In genomic region chr5:144949856-144950255, GRCm38 (mm10) we compare ENCODE assay signal across 15 mouse cellular contexts. TPM values are rescaled to one million over a fixed set of nuclear protein-coding genes. Genes with fewer than 3 reads are reported as not detected.
DNase-seq lines count a peak whose midpoint lies in the region; ATAC-seq lines count a peak whose summit lies in the region.
"Had no signal": no experiment of that assay in that cellular context is flagged by ENCODE, and none has a peak within 500 bp of the region (broad histone marks: within the 10 kb centered on the region; RNA-seq: fewer than 3 reads in every experiment).

No protein-coding gene starts in this region.

- H3K4me3 ChIP-seq in limb, embryonic 15.5 days, result no peak overlapping the region
- no peak overlapping the region for H3K4me3 ChIP-seq in limb, embryonic 10.5 days
- no peak overlapping the region for H3K4me3 ChIP-seq in intestine, embryonic 15.5 days (replicated peaks)
- no peak overlapping the region for H3K4me3 ChIP-seq in forebrain, embryonic 10.5 days
- H3K4me3 ChIP-seq: megakaryocyte, embryonic 14.5 days had no signal

- H3K36me3 ChIP-seq in limb, embryonic 15.5 days, result no peaks in the 10 kb centered on the region
- H3K36me3 ChIP-seq in limb, embryonic 10.5 days, result no peaks in the 10 kb centered on the region
- H3K36me3 ChIP-seq in intestine, embryonic 15.5 days, result no peaks in the 10 kb centered on the region
- H3K36me3 ChIP-seq in forebrain, embryonic 10.5 days (replicated peaks), result no peaks in the 10 kb centered on the region

- 0 out of 2 replicates have a peak overlapping the region, but pooled peaks have one; percentile 24 for H3K27ac ChIP-seq in limb, embryonic 15.5 days
- no peak overlapping the region for H3K27ac ChIP-seq in limb, embryonic 10.5 days
- H3K27ac ChIP-seq in intestine, embryonic 15.5 days, result no peak overlapping the region
- no peak overlapping the region for H3K27ac ChIP-seq in forebrain, embryonic 10.5 days

- WGBS in limb, embryonic 15.5 days, result 68% methylated on average over 4 of the region's 4 CpGs
- 90% methylated on average over 4 of the region's 4 CpGs for WGBS in limb, embryonic 10.5 days
- WGBS in intestine, embryonic 15.5 days, result 80% methylated on average over 4 of the region's 4 CpGs
- 91% methylated on average over 4 of the region's 4 CpGs for WGBS in forebrain, embryonic 10.5 days

- no peak overlapping the region for H3K9ac ChIP-seq in limb, embryonic 15.5 days
- no peak overlapping the region for H3K9ac ChIP-seq in intestine, embryonic 15.5 days
- H3K9ac ChIP-seq: lung, embryonic 14.5 days had no signal

- H3K27me3 ChIP-seq in limb, embryonic 15.5 days, result no peaks in the 10 kb centered on the region
- no peaks in the 10 kb centered on the region for H3K27me3 ChIP-seq in limb, embryonic 10.5 days (ENCODE audit: low read depth, poor library complexity, severe bottlenecking)
- H3K27me3 ChIP-seq in intestine, embryonic 15.5 days (replicated peaks), result no peaks in the 10 kb centered on the region
- no peaks in the 10 kb centered on the region for H3K27me3 ChIP-seq in forebrain, embryonic 10.5 days (ENCODE audit: poor library complexity, severe bottlenecking)
- H3K27me3 ChIP-seq: megakaryocyte, embryonic 14.5 days had no signal

- H3K4me2 ChIP-seq in limb, embryonic 15.5 days, result no peak overlapping the region
- no peak overlapping the region for H3K4me2 ChIP-seq in intestine, embryonic 15.5 days (replicated peaks)
- H3K4me2 ChIP-seq: liver, embryonic 11.5 days; lung, embryonic 14.5 days had no signal

- H3K9me3 ChIP-seq in limb, embryonic 15.5 days, result no peaks in the 10 kb centered on the region
- H3K9me3 ChIP-seq in limb, embryonic 10.5 days (replicated peaks), result no peaks in the 10 kb centered on the region
- no peaks in the 10 kb centered on the region for H3K9me3 ChIP-seq in intestine, embryonic 15.5 days
- no peaks in the 10 kb centered on the region for H3K9me3 ChIP-seq in forebrain, embryonic 10.5 days

- H3K4me1 ChIP-seq in limb, embryonic 15.5 days, result peaks cover 41% of the 10 kb centered on the region
- H3K4me1 ChIP-seq in limb, embryonic 10.5 days, result peaks cover 7% of the 10 kb centered on the region; the same call in 1 of the 2 replicates
- peaks cover 37% of the 10 kb centered on the region for H3K4me1 ChIP-seq in intestine, embryonic 15.5 days (replicated peaks)
- peaks cover 4% of the 10 kb centered on the region; the same call in 1 of the 2 replicates for H3K4me1 ChIP-seq in forebrain, embryonic 10.5 days

- ATAC-seq in frontal cortex, adult (ENCODE audit: low TSS enrichment), result peak; percentile 38; the same call in 1 of the 2 replicates
- ATAC-seq in limb, embryonic 15.5 days (ENCODE audit: insufficient number of reproducible peaks, low FRiP score, low TSS enrichment, low read depth), result no peak
- ATAC-seq in intestine, embryonic 15.5 days, result no peak

- no peak for DNase-seq in frontal cortex, postnatal 14 days (ENCODE audit: low spot score in 2 of 2)
- no peak for DNase-seq in limb, embryonic 10.5 days (ENCODE audit: low spot score)
- DNase-seq in urinary bladder, postnatal 36 days (ENCODE audit: low spot score in 2 of 2), result peak; percentile 22 to 55
- no peak for DNase-seq in urinary bladder, adult 2 months (ENCODE audit: low spot score)
- no peak for DNase-seq in forebrain, embryonic 10.5 days (ENCODE audit: extremely low spot score, low spot score)
- DNase-seq: adrenal gland, postnatal 10 days; cerebellum, adult 18-20 months; gastrocnemius, postnatal 36 days; lung, embryonic 14.5 days; thymus, postnatal 4 days had no signal

RNA-seq across cellular contexts. Expression of gene Smurf1, which starts 15.8 kb away (rescaled TPM):
- 16.3 and 18.3 TPM in 2 replicates for polyA plus RNA-seq in limb, embryonic 15.5 days (2015; fragmentation: Nextera tagmentation; extraction: Ambion mirVana)
- polyA plus RNA-seq in limb, embryonic 10.5 days (2016; fragmentation: Nextera tagmentation; extraction: Ambion mirVana), result 15.0 and 19.4 TPM in 2 replicates
- 23.2 and 27.5 TPM in 2 replicates for polyA plus RNA-seq in urinary bladder, adult 2 months (2012; rRNA removed)
- polyA plus RNA-seq in intestine, embryonic 15.5 days (2015; fragmentation: Nextera tagmentation; extraction: Ambion mirVana), result 10.7 and 11.5 TPM in 2 replicates
- 12.1 and 13.0 TPM in 2 replicates for polyA plus RNA-seq in forebrain, embryonic 10.5 days (2016; fragmentation: Nextera tagmentation; extraction: Ambion mirVana)

Comparison
In these comparisons a context has a peak if more than half of its experiments do, and no peak if none do; other contexts are left out.
1. DNase-seq: peak in urinary bladder, postnatal 36 days (2 of 2); none in frontal cortex, postnatal 14 days (0 of 2), limb, embryonic 10.5 days (single experiment), urinary bladder, adult 2 months (single experiment) and forebrain, embryonic 10.5 days (single experiment).